Mouse (Mus musculus) central nervous system, embryonic 14 days (tissue): ENCODE measurements around the gene Txk. TPM values are rescaled to one million over a fixed set of nuclear protein-coding genes. Genes with fewer than 3 reads are reported as not detected.

ENCODE experiments used
- polyA plus RNA-seq: library from polyadenylated mRNA; depleted of rRNA; stranded (reverse); fragments of >200 nt; gene quantifications from 2 replicates; pipeline ENCODE4 v1.2.3, GENCODE M21; 2012; rRNA removed

Gene Txk
- 0.05 and 0.08 TPM in 2 replicates for polyA plus RNA-seq

GRCm38 (mm10) chr5:72752585-72752984 lies at the start of gene Txk:
TSS of gene Txk (minus strand) at chr5:72752777.

GRCm38 (mm10) chr5:72647418-72647907 lies 105.1 kb downstream of the Txk start, which contains the start of gene Nipal1:
TSS of gene Nipal1 (plus strand) at chr5:72647795.

Other genes starting within 250 kb of the Txk start
- 0.97 and 3.1 TPM in 2 replicates for gene Corin, start 248.3 kb downstream of the Txk start, polyA plus RNA-seq
- gene Nfxl1, start 193.1 kb downstream of the Txk start, polyA plus RNA-seq, result 22.7 and 25.8 TPM in 2 replicates
- 1.8 and 2.1 TPM in 2 replicates for gene Zar1, start 171.5 kb downstream of the Txk start, polyA plus RNA-seq
- 3.2 and 3.8 TPM in 2 replicates for gene Gm5868, start 165.2 kb downstream of the Txk start, polyA plus RNA-seq
- gene Cnga1, start 108.5 kb downstream of the Txk start, polyA plus RNA-seq, result not detected in 2 replicates
- 0.17 and 0.84 TPM in 2 replicates for gene Nipal1, start 105.0 kb downstream of the Txk start, polyA plus RNA-seq
- 3.6 and 5.2 TPM in 2 replicates for gene Tec, start 115.7 kb upstream of the Txk start, polyA plus RNA-seq
- gene Slain2, start 161.5 kb upstream of the Txk start, polyA plus RNA-seq, result 26.2 and 26.8 TPM in 2 replicates
- not detected in 2 replicates for gene Gm10135, start 221.9 kb upstream of the Txk start, polyA plus RNA-seq